9 mouse cellular contexts compared by ENCODE assay signal in the genomic region with DNA sequence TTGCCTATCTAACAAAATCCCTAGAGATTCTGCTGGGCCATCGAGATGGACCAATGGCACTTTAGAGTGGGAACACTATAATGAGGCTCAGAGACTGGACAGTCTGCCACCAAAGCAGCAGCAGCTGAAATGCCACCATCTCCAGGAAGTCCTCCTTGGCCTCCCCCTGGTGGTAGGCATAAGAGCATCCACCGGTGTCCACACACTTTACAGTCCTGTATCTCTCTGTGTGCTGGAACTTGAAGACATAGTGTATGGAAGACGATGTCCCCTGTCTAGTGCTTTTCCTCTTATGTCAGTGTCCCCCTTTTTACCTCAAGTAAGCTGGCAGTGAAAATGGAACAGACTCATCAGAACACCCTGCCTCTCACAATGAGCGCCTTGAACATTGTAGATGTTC. TPM values are rescaled to one million over a fixed set of nuclear protein-coding genes. Genes with fewer than 3 reads are reported as not detected.
DNase-seq lines count a peak whose midpoint lies in the region; ATAC-seq and TF ChIP-seq lines count a peak whose summit lies in the region.
"Had no signal": no experiment of that assay in that cellular context is flagged by ENCODE, and none has a peak within 500 bp of the region (broad histone marks: within the 10 kb centered on the region; RNA-seq: fewer than 3 reads in every experiment).

No protein-coding gene starts in this region.

- H3K36me3 ChIP-seq in kidney, adult 2 months (ENCODE audit: control insufficient read depth, insufficient read depth, low read length), result no peaks in the 10 kb centered on the region
- H3K36me3 ChIP-seq in kidney, embryonic 15.5 days, result no peaks in the 10 kb centered on the region
- no peaks in the 10 kb centered on the region for H3K36me3 ChIP-seq in liver, adult 2 months (ENCODE audit: control insufficient read depth, insufficient read depth, low read length)
- H3K36me3 ChIP-seq in splenic B cell, adult 2 months (ENCODE audit: control insufficient read depth, insufficient read depth, low read length, poor library complexity, severe bottlenecking), result no peaks in the 10 kb centered on the region

- H3K9me3 ChIP-seq in kidney, embryonic 15.5 days (replicated peaks), result no peaks in the 10 kb centered on the region

- H3K4me3 ChIP-seq in kidney, adult 2 months (ENCODE audit: insufficient read depth, low read depth, low read length), result no peak overlapping the region
- no peak overlapping the region for H3K4me3 ChIP-seq in kidney, embryonic 15.5 days (replicated peaks)
- no peak overlapping the region for H3K4me3 ChIP-seq in liver, adult 2 months (ENCODE audit: insufficient read depth, low read depth, low read length)

- DNase-seq in kidney, adult 2 months, result no peak
- peak; percentile 44 for DNase-seq in T-cell, adult 2 months (ENCODE audit: low spot score)
- no peak for DNase-seq in liver, adult 2 months (ENCODE audit: extremely low read depth, low read depth, low spot score)
- DNase-seq in splenic B cell, adult 2 months (ENCODE audit: low read depth, low spot score), result peak; percentile 69
- DNase-seq in urinary bladder, adult 2 months (ENCODE audit: low spot score), result no peak
- no peak for DNase-seq in gastrocnemius, adult 18-20 months (ENCODE audit: low spot score)
- no peak for DNase-seq in cerebellum, adult 9-10 months
- DNase-seq: kidney, adult 18-20 months had no signal

- WGBS in kidney, adult 2 months, result 92% methylated on average over 4 of the region's 4 CpGs
- WGBS in kidney, embryonic 15.5 days, result 90% methylated on average over 4 of the region's 4 CpGs
- WGBS in liver, adult 2 months, result 81% methylated on average over 4 of the region's 4 CpGs

- ATAC-seq in kidney, embryonic 15.5 days (replicated peaks; ENCODE audit: low FRiP score), result no peak

- no peak overlapping the region for H3K9ac ChIP-seq in kidney, embryonic 15.5 days
- no peak overlapping the region for H3K9ac ChIP-seq in liver, adult 2 months (ENCODE audit: low read depth, low read length)

- H3K27me3 ChIP-seq in kidney, adult 2 months (replicated peaks; ENCODE audit: control insufficient read depth, insufficient read depth, low read length), result no peaks in the 10 kb centered on the region
- peaks cover 18% of the 10 kb centered on the region for H3K27me3 ChIP-seq in kidney, embryonic 15.5 days
- H3K27me3 ChIP-seq in liver, adult 2 months (ENCODE audit: control insufficient read depth, insufficient read depth, low read length), result no peaks in the 10 kb centered on the region
- H3K27me3 ChIP-seq in splenic B cell, adult 2 months (ENCODE audit: control insufficient read depth, insufficient read depth, low read length, poor library complexity, severe bottlenecking), result no peaks in the 10 kb centered on the region

- peak; percentile 46 for TF ChIP-seq CTCF in kidney, adult 2 months (conservative IDR thresholded peaks at IDR 0.05; ENCODE audit: insufficient read depth, insufficient read length, low read depth, low read length)
- TF ChIP-seq CTCF in liver, adult 2 months (IDR thresholded peaks at IDR 0.05; ENCODE audit: low read depth, low read length), result peak; percentile 58

- H3K4me2 ChIP-seq in kidney, embryonic 15.5 days, result no peak overlapping the region

- no peak overlapping the region for H3K27ac ChIP-seq in kidney, adult 2 months (ENCODE audit: insufficient read depth, low read depth, low read length)
- no peak overlapping the region for H3K27ac ChIP-seq in kidney, embryonic 15.5 days
- no peak overlapping the region for H3K27ac ChIP-seq in liver, adult 2 months (replicated peaks; ENCODE audit: insufficient read depth, low read depth, low read length)

- no peak for TF ChIP-seq POLR2A in kidney, adult 2 months (IDR thresholded peaks at IDR 0.05; ENCODE audit: low read depth, low read length)
- TF ChIP-seq POLR2A in liver, adult 2 months (IDR thresholded peaks at IDR 0.05; ENCODE audit: extremely low read depth, insufficient read depth, low read length), result no peak

- H3K4me1 ChIP-seq in kidney, adult 2 months (ENCODE audit: control insufficient read depth, insufficient read depth, low read length), result no peaks in the 10 kb centered on the region
- H3K4me1 ChIP-seq in kidney, embryonic 15.5 days, result peaks cover 31% of the 10 kb centered on the region
- peaks cover 5% of the 10 kb centered on the region; the same call in 1 of the 2 replicates for H3K4me1 ChIP-seq in liver, adult 2 months (ENCODE audit: control insufficient read depth, insufficient read depth, low read length)

- no peaks in the 10 kb centered on the region for H3K79me2 ChIP-seq in liver, adult 2 months (ENCODE audit: control insufficient read depth, insufficient read depth, low read length)

RNA-seq across cellular contexts. Expression of gene Acot11, which starts 1.0 kb away (rescaled TPM):
- 18.2 and 20.2 TPM in 2 replicates for polyA plus RNA-seq in kidney, adult 2 months (2012; rRNA removed)
- 2.7 and 3.7 TPM in 2 replicates for polyA plus RNA-seq in kidney, embryonic 15.5 days (2015; fragmentation: Nextera tagmentation; extraction: Ambion mirVana)
- total RNA-seq in liver, adult 2 months (2014; rRNA removed), result 1.8 and 4.8 TPM in 2 replicates
- polyA plus RNA-seq in liver, adult 2 months (2012; rRNA removed), result 6.3 and 14.3 TPM in 2 replicates
- 7.2 and 11.2 TPM in 2 replicates for polyA plus RNA-seq in urinary bladder, adult 2 months (2012; rRNA removed)
- total RNA-seq in gastrocnemius, adult 18-20 months (2021), result 10 to 100 TPM in 1 of 2 experiments, 1 to 10 TPM in 1; 9.9 to 13.2 TPM

Comparison
In these comparisons a context has a peak if more than half of its experiments do, and no peak if none do; other contexts are left out.
1. DNase-seq: peak in T-cell, adult 2 months (single experiment) and splenic B cell, adult 2 months (single experiment); none in kidney, adult 2 months (single experiment), liver, adult 2 months (single experiment), urinary bladder, adult 2 months (single experiment), gastrocnemius, adult 18-20 months (single experiment) and cerebellum, adult 9-10 months (single experiment).